Mouse (Mus musculus) liver, embryonic 15.5 days (tissue): ENCODE data around the gene Chchd6. TPM values are rescaled to one million over a fixed set of nuclear protein-coding genes. Genes with fewer than 3 reads are reported as not detected.

Experiments
- ATAC-seq: fragments of 200-750 bp; cut with Nextera tagmentation; 2 replicates; pipeline ENCODE4 v1.8.0; 2017; ENCODE audit warnings: moderate number of reproducible peaks, mild to moderate bottlenecking, moderate library complexity; ENCODE audit not compliant: insufficient read depth
- H3K27ac ChIP-seq: fragments of 300-500 bp; sonication (generic); replicated peaks from 2 replicates; pipeline ENCODE4 v1.5.1; 2015; ENCODE audit warnings: mild to moderate bottlenecking, inconsistent platforms
- H3K27me3 ChIP-seq: fragments of 300-500 bp; sonication (generic); 2 replicates; pipeline ENCODE4 v1.6.1; 2015; ENCODE audit warnings: mild to moderate bottlenecking, inconsistent platforms
- H3K36me3 ChIP-seq: fragments of 300-500 bp; sonication (generic); replicated peaks from 2 replicates; pipeline ENCODE4 v1.6.1; 2015; ENCODE audit warnings: moderate library complexity, mild to moderate bottlenecking, inconsistent platforms
- H3K4me1 ChIP-seq: fragments of 300-500 bp; sonication (generic); replicated peaks from 2 replicates; pipeline ENCODE4 v1.6.1; 2015; ENCODE audit warnings: inconsistent platforms
- H3K4me2 ChIP-seq: fragments of 300-500 bp; sonication (generic); 2 replicates; pipeline ENCODE4 v1.6.1; 2015; ENCODE audit warnings: moderate library complexity, mild to moderate bottlenecking, inconsistent platforms
- H3K4me3 ChIP-seq: fragments of 300-500 bp; sonication (generic); replicated peaks from 2 replicates; pipeline ENCODE4 v1.5.1; 2015; ENCODE audit warnings: mild to moderate bottlenecking, inconsistent platforms
- H3K9ac ChIP-seq: fragments of 300-500 bp; sonication (generic); 2 replicates; pipeline ENCODE4 v1.6.1; 2015; ENCODE audit warnings: moderate library complexity, mild to moderate bottlenecking, inconsistent platforms
- H3K9me3 ChIP-seq: fragments of 300-500 bp; sonication (generic); replicated peaks from 2 replicates; pipeline ENCODE4 v1.6.1; 2016; ENCODE audit warnings: inconsistent platforms
- WGBS: fragments of 180-500 bp; shearing (Covaris S2); methylation state at CpG from one replicate; pipeline ENCODE4 v1.1.7; 2015; ENCODE audit warnings: mixed read lengths; ENCODE audit not compliant: insufficient replicate concordance; 5-methylcytosine and 5-hydroxymethylcytosine counted together
- polyA plus RNA-seq: library from polyadenylated mRNA; unstranded; fragments of >200 nt; fragmentation: Nextera tagmentation; extraction: Ambion mirVana; gene quantifications from 2 replicates; pipeline ENCODE4 v1.2.1, GENCODE M21; 2015

Gene Chchd6
- polyA plus RNA-seq, 1 experiment from 2014 or later = 12.3 TPM

GRCm38 (mm10) chr6:89615373-89615755 is 19.9 kb upstream of the Chchd6 start:
- Histone ChIP-seq H3K27ac (no peak overlapping the region), H3K4me1 (no peaks in the 10 kb centered on the region), H3K4me3 (no peak overlapping the region), H3K9me3 (no peaks in the 10 kb centered on the region), H3K27me3 (no peaks in the 10 kb centered on the region), H3K9ac (no peak overlapping the region), H3K36me3 (no peaks in the 10 kb centered on the region), H3K4me2 (no peak overlapping the region)
- ATAC-seq = no peak
- WGBS = 47% methylated on average over 7 of the region's 7 CpGs

- Histone ChIP-seq H3K4me3 (no peak overlapping the region), H3K4me1 (no peaks in the 10 kb centered on the region), H3K9me3 (no peaks in the 10 kb centered on the region), H3K27ac (no peak overlapping the region), H3K9ac (no peak overlapping the region), H3K4me2 (no peak overlapping the region), H3K36me3 (no peaks in the 10 kb centered on the region), H3K27me3 (no peaks in the 10 kb centered on the region)
- 43% methylated on average over 7 of the region's 7 CpGs for WGBS
- ATAC-seq = no peak
Measured at GRCm38 (mm10) chr6:89614596-89615372, 19.3 kb upstream of the Chchd6 start.

GRCm38 (mm10) chr6:89614107-89614471 is 18.6 kb upstream of the Chchd6 start:
- 15% methylated on average over 2 of the region's 2 CpGs for WGBS
- Histone ChIP-seq H3K27ac (no peak overlapping the region), H3K4me3 (no peak overlapping the region), H3K36me3 (no peaks in the 10 kb centered on the region), H3K9me3 (no peaks in the 10 kb centered on the region), H3K4me2 (no peak overlapping the region), H3K27me3 (no peaks in the 10 kb centered on the region), H3K9ac (no peak overlapping the region), H3K4me1 (no peaks in the 10 kb centered on the region)
- ATAC-seq = no peak

GRCm38 (mm10) chr6:89613336-89614106 is 18.1 kb upstream of the Chchd6 start:
- H3K27ac ChIP-seq = no peak overlapping the region
- no peaks in the 10 kb centered on the region for H3K27me3 ChIP-seq
- no peak overlapping the region for H3K4me3 ChIP-seq
- H3K9ac ChIP-seq = no peak overlapping the region
- no peaks in the 10 kb centered on the region for H3K4me1 ChIP-seq
- no peak overlapping the region for H3K4me2 ChIP-seq
- no peaks in the 10 kb centered on the region for H3K36me3 ChIP-seq
- WGBS = 30% methylated on average over 15 of the region's 15 CpGs
- H3K9me3 ChIP-seq = no peaks in the 10 kb centered on the region
- ATAC-seq = no peak

- no peak for ATAC-seq
- no peaks in the 10 kb centered on the region for H3K4me1 ChIP-seq
- no peak overlapping the region for H3K4me3 ChIP-seq
- WGBS = 33% methylated on average over 4 of the region's 4 CpGs
- no peaks in the 10 kb centered on the region for H3K27me3 ChIP-seq
- no peak overlapping the region for H3K27ac ChIP-seq
- H3K9me3 ChIP-seq = no peaks in the 10 kb centered on the region
- H3K36me3 ChIP-seq = no peaks in the 10 kb centered on the region
- no peak overlapping the region for H3K9ac ChIP-seq
- H3K4me2 ChIP-seq = no peak overlapping the region
Measured at GRCm38 (mm10) chr6:89607999-89608398, 12.5 kb upstream of the Chchd6 start.

- H3K27ac ChIP-seq = no peak overlapping the region
- ATAC-seq = no peak
- H3K4me3 ChIP-seq = no peak overlapping the region
- H3K36me3 ChIP-seq = no peaks in the 10 kb centered on the region
- no peak overlapping the region for H3K9ac ChIP-seq
- H3K9me3 ChIP-seq = no peaks in the 10 kb centered on the region
- no peaks in the 10 kb centered on the region for H3K4me1 ChIP-seq
- WGBS = 51% methylated on average over 3 of the region's 3 CpGs
- H3K4me2 ChIP-seq = no peak overlapping the region
- no peaks in the 10 kb centered on the region for H3K27me3 ChIP-seq
Measured at GRCm38 (mm10) chr6:89606096-89606495, 10.6 kb upstream of the Chchd6 start.

- Histone ChIP-seq H3K4me2 (no peak overlapping the region), H3K27me3 (no peaks in the 10 kb centered on the region), H3K4me1 (peaks cover 10% of the 10 kb centered on the region), H3K9ac (no peak overlapping the region), H3K27ac (no peak overlapping the region), H3K4me3 (no peak overlapping the region), H3K9me3 (no peaks in the 10 kb centered on the region), H3K36me3 (no peaks in the 10 kb centered on the region)
- ATAC-seq = no peak
- WGBS = 71% methylated on average over 1 of the region's 1 CpGs
Measured at GRCm38 (mm10) chr6:89596510-89596909, 1.1 kb upstream of the Chchd6 start.

- Histone ChIP-seq H3K4me3 (peak overlapping the region; percentile 69; the same call in 1 of the 2 replicates), H3K9ac (no peak overlapping the region), H3K27ac (no peak overlapping the region), H3K4me2 (peak overlapping the region; percentile 92), H3K27me3 (no peaks in the 10 kb centered on the region), H3K4me1 (peaks cover 10% of the 10 kb centered on the region), H3K9me3 (no peaks in the 10 kb centered on the region), H3K36me3 (no peaks in the 10 kb centered on the region)
- 27% methylated on average over 5 of the region's 5 CpGs for WGBS
- ATAC-seq = peak; percentile 17; the same call in 1 of the 2 replicates
Measured at GRCm38 (mm10) chr6:89595777-89596146, 310 bp upstream of the Chchd6 start.

- no peak overlapping the region for H3K4me2 ChIP-seq
- H3K9ac ChIP-seq = no peak overlapping the region
- no peak for ATAC-seq
- WGBS = 57% methylated on average over 3 of the region's 3 CpGs
- no peak overlapping the region for H3K4me3 ChIP-seq
- no peaks in the 10 kb centered on the region for H3K27me3 ChIP-seq
- no peaks in the 10 kb centered on the region for H3K9me3 ChIP-seq
- peaks cover 10% of the 10 kb centered on the region for H3K4me1 ChIP-seq
- H3K27ac ChIP-seq = no peak overlapping the region
- no peaks in the 10 kb centered on the region for H3K36me3 ChIP-seq
Measured at GRCm38 (mm10) chr6:89592016-89592415, 3.4 kb downstream of the Chchd6 start.

- Histone ChIP-seq H3K36me3 (no peaks in the 10 kb centered on the region), H3K9ac (no peak overlapping the region), H3K4me3 (no peak overlapping the region), H3K27me3 (no peaks in the 10 kb centered on the region), H3K4me1 (peaks cover 10% of the 10 kb centered on the region), H3K4me2 (no peak overlapping the region), H3K27ac (no peak overlapping the region), H3K9me3 (no peaks in the 10 kb centered on the region)
- 65% methylated on average over 3 of the region's 3 CpGs for WGBS
- ATAC-seq = no peak
Measured at GRCm38 (mm10) chr6:89591531-89591930, 3.9 kb downstream of the Chchd6 start.

- H3K9ac ChIP-seq = no peak overlapping the region
- H3K4me1 ChIP-seq = no peaks in the 10 kb centered on the region
- ATAC-seq = no peak
- no peaks in the 10 kb centered on the region for H3K27me3 ChIP-seq
- H3K36me3 ChIP-seq = no peaks in the 10 kb centered on the region
- no peak overlapping the region for H3K4me2 ChIP-seq
- H3K27ac ChIP-seq = no peak overlapping the region
- no peaks in the 10 kb centered on the region for H3K9me3 ChIP-seq
- H3K4me3 ChIP-seq = no peak overlapping the region
Measured at GRCm38 (mm10) chr6:89585696-89586095, 9.8 kb downstream of the Chchd6 start.
